Mouse (Mus musculus) subcutaneous adipose tissue, adult 2 months (tissue): ENCODE measurements around the gene Fam222a. TPM values are rescaled to one million over a fixed set of nuclear protein-coding genes. Genes with fewer than 3 reads are reported as not detected.

Source experiments
- polyA plus RNA-seq: library from polyadenylated mRNA; depleted of rRNA; stranded (reverse); fragments of >200 nt; gene quantifications from 2 replicates; pipeline ENCODE4 v1.2.3, GENCODE M21; 2012; ENCODE audit warnings: low replicate concordance; rRNA removed

Fam222a gene
- polyA plus RNA-seq, result 2.0 and 3.0 TPM in 2 replicates

DNA sequence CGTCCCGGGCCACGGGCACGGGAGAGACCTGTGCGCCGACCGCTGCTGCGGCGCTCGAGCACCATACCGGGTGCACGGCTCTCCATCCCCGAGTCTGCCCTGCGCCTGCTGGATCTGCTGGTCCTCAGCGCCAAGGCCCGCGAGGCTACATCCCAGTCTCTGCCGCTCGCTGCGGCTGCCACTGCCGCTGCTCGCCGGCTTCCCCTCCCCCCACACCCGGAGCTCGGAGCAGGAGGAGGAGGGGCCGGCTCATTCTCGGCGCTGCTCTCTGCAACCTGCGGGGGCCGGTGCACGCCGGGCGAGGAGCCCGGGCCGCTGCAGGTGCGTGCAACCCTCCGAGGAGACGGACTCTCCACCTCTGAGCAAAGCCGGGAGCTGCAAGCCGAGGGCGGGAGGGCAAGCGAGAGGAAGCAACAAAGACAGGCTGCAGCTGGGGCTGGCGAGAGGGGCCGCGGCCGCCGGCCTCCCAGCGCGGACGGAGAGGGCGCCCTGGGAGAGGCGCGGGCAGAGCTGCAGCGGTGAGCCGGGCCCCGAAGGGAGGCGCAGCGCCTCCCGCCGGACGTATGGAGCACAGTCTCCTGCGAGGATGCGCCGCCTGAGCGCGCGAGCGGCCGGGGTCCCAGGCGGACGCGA is at the start of gene Fam222a:
Gene Fam222a, plus strand, starts transcription at position 452 of the 633 bp plus-strand sequence.

GRCm38 (mm10) chr5:114658255-114658654 is 90.4 kb downstream of the Fam222a start, which contains the start of gene Trpv4:
Trpv4 (minus strand) TSS chr5:114658421.

Other genes starting within 250 kb of the Fam222a start
- gene Kctd10, start 187.5 kb upstream of the Fam222a start, polyA plus RNA-seq, result 122 and 126 TPM in 2 replicates
- gene Ube3b, start 187.4 kb upstream of the Fam222a start, polyA plus RNA-seq, result 80.0 and 82.5 TPM in 2 replicates
- 23.9 and 35.2 TPM in 2 replicates for gene Mmab, start 124.0 kb upstream of the Fam222a start, polyA plus RNA-seq
- 43.2 and 72.0 TPM in 2 replicates for gene Mvk, start 123.7 kb upstream of the Fam222a start, polyA plus RNA-seq
- 17.5 and 22.4 TPM in 2 replicates for gene Trpv4, start 90.4 kb downstream of the Fam222a start, polyA plus RNA-seq
- 114 and 148 TPM in 2 replicates for gene Gltp, start 123.0 kb downstream of the Fam222a start, polyA plus RNA-seq
- gene Tchp, start 139.7 kb downstream of the Fam222a start, polyA plus RNA-seq, result 12.5 and 20.2 TPM in 2 replicates
- 56.3 and 68.3 TPM in 2 replicates for gene Ankrd13a, start 206.7 kb downstream of the Fam222a start, polyA plus RNA-seq
- 61.9 and 72.9 TPM in 2 replicates for gene Git2, start 207.5 kb downstream of the Fam222a start, polyA plus RNA-seq